Mouse (Mus musculus): ENCODE measurements around the gene Coq2. TPM values are rescaled to one million over a fixed set of nuclear protein-coding genes. Genes with fewer than 3 reads are reported as not detected.
A peak's percentile ranks its signal among the peaks of the same experiment; 100 is the strongest.

Gene Coq2
- polyA plus RNA-seq, 1 experiment = 23.8 TPM

DNA sequence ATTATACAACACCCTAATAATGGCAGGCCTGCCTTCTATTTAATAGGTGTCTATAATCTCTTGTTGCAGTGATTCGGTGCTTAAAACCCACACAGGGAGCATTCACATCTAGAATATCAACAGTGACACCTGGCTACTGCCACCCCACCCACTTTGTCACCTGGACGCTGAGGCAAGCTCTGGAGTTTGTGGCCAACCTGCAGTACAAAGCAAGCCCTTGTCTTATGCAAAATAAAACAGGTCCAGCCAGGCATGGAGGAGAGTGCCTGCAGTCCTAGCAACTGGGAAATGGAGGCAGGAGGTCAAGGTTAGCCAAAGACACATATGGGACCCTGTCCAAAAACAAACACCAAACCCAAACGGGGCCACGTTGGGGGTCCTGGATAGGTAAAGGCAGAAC is 2.5 kb downstream of the Coq2 start:
- TF ChIP-seq POLR2A (IDR thresholded peaks at IDR 0.05; ENCODE audit: borderline replicate concordance, control insufficient read depth, low read depth, low read length) (no peak), CTCF (IDR thresholded peaks at IDR 0.05; ENCODE audit: control insufficient read depth, insufficient read depth, low read length) (no peak)
- Histone ChIP-seq H3K4me3 (replicated peaks; ENCODE audit: control insufficient read depth, low read depth, low read length) (no peak overlapping the region), H3K27ac (ENCODE audit: control insufficient read depth, insufficient read depth, low read depth, low read length, poor library complexity) (no peak overlapping the region), H3K4me1 (ENCODE audit: control insufficient read depth, insufficient read depth, low read length) (no peaks in the 10 kb centered on the region)
- WGBS = 76% methylated on average over 4 of the region's 4 CpGs

DNA sequence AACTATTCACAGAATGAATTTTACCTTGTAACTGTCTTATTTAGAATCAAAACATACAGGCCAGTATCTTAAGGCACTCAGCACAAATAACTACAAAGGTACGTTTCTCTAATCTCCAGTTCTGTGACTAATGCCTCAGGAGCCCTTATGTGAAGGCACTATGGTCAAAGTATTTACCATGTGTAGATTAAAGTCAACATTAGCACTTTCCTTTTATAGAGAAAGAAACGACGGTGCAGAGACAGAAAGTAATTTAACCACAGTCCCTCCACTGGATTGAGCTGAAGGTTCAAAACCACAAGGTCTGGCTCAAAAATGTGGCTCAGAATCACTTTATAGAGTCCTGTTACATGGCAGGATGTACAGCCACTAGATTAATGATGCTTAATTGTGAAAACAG is 3.0 kb downstream of the Coq2 start:
- no peak overlapping the region for H3K4me3 ChIP-seq (replicated peaks; ENCODE audit: control insufficient read depth, low read depth, low read length)
- H3K4me1 ChIP-seq (ENCODE audit: control insufficient read depth, insufficient read depth, low read length) = no peaks in the 10 kb centered on the region
- 30% methylated on average over 3 of the region's 3 CpGs for WGBS
- TF ChIP-seq CTCF (IDR thresholded peaks at IDR 0.05; ENCODE audit: control insufficient read depth, insufficient read depth, low read length) (no peak), POLR2A (IDR thresholded peaks at IDR 0.05; ENCODE audit: borderline replicate concordance, control insufficient read depth, low read depth, low read length) (no peak)
- H3K27ac ChIP-seq (ENCODE audit: control insufficient read depth, insufficient read depth, low read depth, low read length, poor library complexity) = no peak overlapping the region

DNA sequence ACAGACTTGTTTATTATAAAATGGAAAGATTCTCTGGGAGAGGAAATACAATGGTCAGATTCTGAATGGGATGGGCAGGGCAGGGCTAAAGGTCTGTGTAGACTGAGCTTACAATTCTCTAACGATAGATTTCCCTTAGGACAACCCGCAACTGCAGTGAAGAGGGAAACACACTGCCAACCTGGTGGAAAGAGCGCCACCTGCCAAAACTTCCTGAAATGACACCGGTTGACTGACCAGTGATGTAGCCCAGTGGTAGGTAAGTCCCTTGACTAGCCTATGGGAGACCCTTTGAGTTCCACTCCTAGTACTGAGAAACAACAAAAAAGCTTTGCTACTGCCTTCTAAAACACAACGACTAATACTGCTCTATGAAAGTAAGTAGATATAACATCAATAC is 3.5 kb downstream of the Coq2 start:
- TF ChIP-seq POLR2A (IDR thresholded peaks at IDR 0.05; ENCODE audit: borderline replicate concordance, control insufficient read depth, low read depth, low read length) (no peak), CTCF (IDR thresholded peaks at IDR 0.05; ENCODE audit: control insufficient read depth, insufficient read depth, low read length) (peak; percentile 72)
- H3K4me1 ChIP-seq (ENCODE audit: control insufficient read depth, insufficient read depth, low read length) = no peaks in the 10 kb centered on the region
- no peak overlapping the region for H3K27ac ChIP-seq (ENCODE audit: control insufficient read depth, insufficient read depth, low read depth, low read length, poor library complexity)
- H3K4me3 ChIP-seq (replicated peaks; ENCODE audit: control insufficient read depth, low read depth, low read length) = no peak overlapping the region
- 18% methylated on average over 5 of the region's 5 CpGs for WGBS

DNA sequence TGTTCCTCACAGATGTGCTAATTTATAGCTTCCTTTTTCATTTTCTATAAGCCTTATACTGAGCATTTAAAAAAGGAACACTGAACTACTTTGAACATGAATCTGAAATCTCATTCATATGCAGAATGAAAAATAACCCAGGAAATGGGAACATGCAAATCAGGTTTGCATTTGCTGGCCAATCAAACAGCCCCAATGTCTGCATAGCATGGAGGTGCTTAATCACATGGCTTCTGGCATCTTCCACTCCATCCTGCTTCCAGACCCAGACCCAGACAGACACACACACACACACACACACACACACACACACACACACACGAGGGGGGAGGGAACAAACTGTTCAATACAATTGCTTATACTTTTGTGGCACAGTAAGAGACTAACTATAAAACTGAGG is 8.0 kb downstream of the Coq2 start:
- Histone ChIP-seq H3K4me3 (replicated peaks; ENCODE audit: control insufficient read depth, low read depth, low read length) (no peak overlapping the region), H3K4me1 (ENCODE audit: control insufficient read depth, insufficient read depth, low read length) (peaks cover 7% of the 10 kb centered on the region), H3K27ac (ENCODE audit: control insufficient read depth, insufficient read depth, low read depth, low read length, poor library complexity) (no peak overlapping the region)
- TF ChIP-seq POLR2A (IDR thresholded peaks at IDR 0.05; ENCODE audit: borderline replicate concordance, control insufficient read depth, low read depth, low read length) = no peak
- WGBS = 63% methylated on average over 1 of the region's 1 CpGs

DNA sequence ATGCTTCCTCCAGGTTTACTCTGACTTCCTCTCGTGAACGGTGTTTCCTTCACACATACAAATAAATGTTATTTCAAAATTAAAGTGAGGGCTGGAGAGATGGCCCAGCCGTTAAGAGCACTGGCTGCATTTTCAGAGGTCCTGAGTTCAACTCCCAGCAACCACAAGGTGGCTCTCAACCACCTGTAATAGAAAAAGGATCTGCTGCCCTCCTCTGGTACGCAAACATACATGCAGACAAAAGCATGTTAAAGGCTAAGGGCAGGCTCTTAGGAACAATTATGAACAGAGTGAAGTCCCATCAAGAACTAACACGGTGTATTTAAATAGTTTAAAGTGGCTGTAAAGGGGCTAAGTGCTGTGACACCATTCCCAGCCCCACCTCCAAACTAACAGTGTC is 11.1 kb downstream of the Coq2 start:
- Histone ChIP-seq H3K27ac (ENCODE audit: control insufficient read depth, insufficient read depth, low read depth, low read length, poor library complexity) (no peak overlapping the region), H3K4me1 (ENCODE audit: control insufficient read depth, insufficient read depth, low read length) (peaks cover 7% of the 10 kb centered on the region), H3K4me3 (replicated peaks; ENCODE audit: control insufficient read depth, low read depth, low read length) (no peak overlapping the region)
- TF ChIP-seq CTCF (IDR thresholded peaks at IDR 0.05; ENCODE audit: control insufficient read depth, insufficient read depth, low read length) (peak; percentile 72), POLR2A (IDR thresholded peaks at IDR 0.05; ENCODE audit: borderline replicate concordance, control insufficient read depth, low read depth, low read length) (no peak)
- 12% methylated on average over 5 of the region's 5 CpGs for WGBS

DNA sequence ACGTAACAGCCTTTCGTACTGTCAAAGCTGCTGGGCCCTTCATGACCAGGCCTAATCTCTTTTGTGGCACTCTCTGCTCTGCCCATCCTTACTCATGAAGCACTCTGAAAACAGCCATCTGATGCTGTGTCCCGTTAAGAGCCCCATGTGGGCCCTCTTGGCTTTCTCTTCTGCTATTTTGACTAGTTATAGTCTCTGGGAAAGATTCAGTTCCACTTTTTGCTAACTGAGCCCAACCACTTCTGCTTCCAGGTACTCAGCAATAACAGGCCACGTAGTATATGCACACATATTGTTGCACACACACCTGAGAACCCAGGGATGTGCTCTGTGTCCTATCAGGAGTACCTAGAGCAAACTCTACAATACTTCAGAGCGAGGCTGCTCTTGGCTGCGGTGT is 11.9 kb downstream of the Coq2 start:
- H3K4me3 ChIP-seq (replicated peaks; ENCODE audit: control insufficient read depth, low read depth, low read length) = no peak overlapping the region
- WGBS = 51% methylated on average over 6 of the region's 6 CpGs
- H3K4me1 ChIP-seq (ENCODE audit: control insufficient read depth, insufficient read depth, low read length) = peaks cover 9% of the 10 kb centered on the region
- TF ChIP-seq CTCF (IDR thresholded peaks at IDR 0.05; ENCODE audit: control insufficient read depth, insufficient read depth, low read length) (no peak), POLR2A (IDR thresholded peaks at IDR 0.05; ENCODE audit: borderline replicate concordance, control insufficient read depth, low read depth, low read length) (no peak)
- peak overlapping the region; percentile 55 for H3K27ac ChIP-seq (ENCODE audit: control insufficient read depth, insufficient read depth, low read depth, low read length, poor library complexity)

DNA sequence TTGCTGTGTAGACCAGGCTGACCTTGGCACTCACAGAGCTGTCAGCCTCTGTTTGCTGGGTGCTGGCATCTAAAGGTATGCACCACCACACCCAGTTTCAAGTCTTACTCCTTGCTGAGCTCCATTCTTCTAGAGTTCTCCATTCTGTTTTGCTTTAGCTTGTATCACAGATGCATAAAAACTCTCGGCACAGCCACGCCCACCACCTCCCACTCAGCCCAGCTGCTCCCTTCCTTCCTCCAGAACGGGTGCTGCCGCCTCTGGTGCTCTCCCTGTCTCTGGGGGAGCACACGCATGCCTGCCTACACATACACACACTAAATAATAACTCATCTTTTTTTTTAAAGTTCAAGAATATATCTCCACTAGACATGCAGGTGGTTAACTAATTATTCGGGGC is 16.5 kb downstream of the Coq2 start:
- Histone ChIP-seq H3K4me1 (ENCODE audit: control insufficient read depth, insufficient read depth, low read length) (peaks cover 10% of the 10 kb centered on the region), H3K27ac (ENCODE audit: control insufficient read depth, insufficient read depth, low read depth, low read length, poor library complexity) (no peak overlapping the region), H3K4me3 (replicated peaks; ENCODE audit: control insufficient read depth, low read depth, low read length) (no peak overlapping the region)
- WGBS = 47% methylated on average over 6 of the region's 6 CpGs
- TF ChIP-seq CTCF (IDR thresholded peaks at IDR 0.05; ENCODE audit: control insufficient read depth, insufficient read depth, low read length) (no peak), POLR2A (IDR thresholded peaks at IDR 0.05; ENCODE audit: borderline replicate concordance, control insufficient read depth, low read depth, low read length) (no peak)

DNA sequence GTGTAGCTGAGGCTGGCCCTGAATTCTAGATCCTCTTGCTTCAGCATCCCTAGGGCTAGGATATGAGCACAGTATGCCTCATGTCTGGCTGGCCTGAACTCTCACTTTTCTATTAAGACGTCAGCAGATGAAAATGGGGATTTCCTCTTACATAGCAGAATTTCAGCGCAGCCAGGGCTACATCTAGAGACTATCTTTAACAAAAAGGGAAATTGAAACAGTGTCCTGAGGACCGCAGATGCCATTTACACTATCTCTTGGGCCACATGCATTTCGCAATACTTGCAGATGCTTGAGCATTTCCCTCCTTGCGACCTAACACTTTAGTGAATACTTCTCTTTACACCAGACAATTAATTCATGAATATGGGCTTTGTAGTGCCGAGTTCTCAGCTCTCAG is 18.6 kb downstream of the Coq2 start:
- H3K27ac ChIP-seq (ENCODE audit: control insufficient read depth, insufficient read depth, low read depth, low read length, poor library complexity) = peak overlapping the region; percentile 82
- 14% methylated on average over 6 of the region's 6 CpGs for WGBS
- peak overlapping the region; percentile 4 for H3K4me3 ChIP-seq (replicated peaks; ENCODE audit: control insufficient read depth, low read depth, low read length)
- TF ChIP-seq POLR2A (IDR thresholded peaks at IDR 0.05; ENCODE audit: borderline replicate concordance, control insufficient read depth, low read depth, low read length) = no peak
- no peak for TF ChIP-seq CTCF (IDR thresholded peaks at IDR 0.05; ENCODE audit: control insufficient read depth, insufficient read depth, low read length)
- H3K4me1 ChIP-seq (ENCODE audit: control insufficient read depth, insufficient read depth, low read length) = peaks cover 4% of the 10 kb centered on the region; the same call in 1 of the 2 replicates

DNA sequence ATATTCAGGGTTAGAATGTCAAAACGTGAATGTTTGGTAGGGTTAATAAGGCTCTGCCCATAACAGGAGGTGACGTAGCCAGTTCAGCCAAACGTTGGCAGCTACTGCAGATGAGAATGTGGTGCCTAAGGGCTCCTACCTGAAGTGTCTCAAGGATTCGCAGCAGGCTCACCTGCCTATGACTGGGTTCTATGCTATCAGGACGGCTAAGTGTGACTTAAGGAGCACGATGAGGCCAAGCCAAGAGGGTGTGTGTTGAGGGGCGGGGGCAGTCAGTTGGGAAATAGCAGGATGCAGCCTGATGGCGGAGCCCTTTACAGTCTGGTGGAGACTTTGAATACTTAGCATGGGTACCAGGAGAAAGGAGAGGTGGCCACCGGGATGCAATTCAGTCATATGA is 22.6 kb downstream of the Coq2 start:
- WGBS = 71% methylated on average over 9 of the region's 9 CpGs

More for the DNA sequence above, 22.6 kb downstream of the Coq2 start:
- TF ChIP-seq CTCF (IDR thresholded peaks at IDR 0.05; ENCODE audit: control insufficient read depth, insufficient read depth, low read length) (no peak), POLR2A (IDR thresholded peaks at IDR 0.05; ENCODE audit: borderline replicate concordance, control insufficient read depth, low read depth, low read length) (no peak)
- no peak overlapping the region for H3K27ac ChIP-seq (ENCODE audit: control insufficient read depth, insufficient read depth, low read depth, low read length, poor library complexity)
- peaks cover 8% of the 10 kb centered on the region for H3K4me1 ChIP-seq (ENCODE audit: control insufficient read depth, insufficient read depth, low read length)
- H3K4me3 ChIP-seq (replicated peaks; ENCODE audit: control insufficient read depth, low read depth, low read length) = no peak overlapping the region

Data from bone marrow, adult 2 months (tissue).